Mouse (Mus musculus) adrenal gland, postnatal 0 days (tissue): Measurements from ENCODE around the gene Arhgef11. TPM values are rescaled to one million over a fixed set of nuclear protein-coding genes. Genes with fewer than 3 reads are reported as not detected.

Experiments
- microRNA-seq: library from miRNA; unstranded; fragments of <30 nt; microRNA quantifications from one replicate; pipeline ENCODE4, GENCODE M21; 2016; ENCODE audit warnings: borderline replicate concordance; ENCODE audit not compliant: insufficient number of aligned reads
- polyA plus RNA-seq: library from polyadenylated mRNA; unstranded; fragments of >200 nt; fragmentation: Nextera tagmentation; extraction: Ambion mirVana; gene quantifications from 2 replicates; pipeline ENCODE4 v1.2.1, GENCODE M21; 2015

The Arhgef11 gene
- polyA plus RNA-seq: 10.5 and 12.4 TPM in 2 replicates

GRCm38 (mm10) chr3:87616957-87617810 lies at the start of gene Arhgef11:
TSS of gene Arhgef11 (plus strand) at chr3:87617559.

GRCm38 (mm10) chr3:87748431-87748830 lies 131.1 kb downstream of the Arhgef11 start, which contains the start of gene Lrrc71:
TSS of gene Lrrc71 (minus strand) at chr3:87748625.

Small RNA genes within 50 kb of the gene (microRNA-seq; reads per million reads assigned to microRNA genes)
- gene Gm24109: not detected

Other genes with a start within 250 kb of the Arhgef11 start
- 0.08 and 0.41 TPM in 2 replicates for gene Fcrl1, start 241.2 kb upstream of the Arhgef11 start, polyA plus RNA-seq
- not detected in 2 replicates for gene Fcrl5, start 181.8 kb upstream of the Arhgef11 start, polyA plus RNA-seq
- gene Etv3, start 92.2 kb upstream of the Arhgef11 start, polyA plus RNA-seq: 5.2 and 7.9 TPM in 2 replicates
- 0.28 and 0.58 TPM in 2 replicates for gene Lrrc71, start 131.1 kb downstream of the Arhgef11 start, polyA plus RNA-seq
- 29.0 and 133 TPM in 2 replicates for gene Ntrk1, start 177.6 kb downstream of the Arhgef11 start, polyA plus RNA-seq
- gene Insrr, start 179.4 kb downstream of the Arhgef11 start, polyA plus RNA-seq: 0.87 and 3.3 TPM in 2 replicates
- gene Pear1, start 206.7 kb downstream of the Arhgef11 start, polyA plus RNA-seq: 17.6 and 20.3 TPM in 2 replicates
- gene Sh2d2a, start 229.2 kb downstream of the Arhgef11 start, polyA plus RNA-seq: 0.21 TPM in 1 of 2 replicates, not detected in the other